Mouse (Mus musculus) monocyte, adult 5-6 weeks (primary cell): Measurements from ENCODE around the gene Hdac2. TPM values are rescaled to one million over a fixed set of nuclear protein-coding genes. Genes with fewer than 3 reads are reported as not detected.

ENCODE experiments used
- ATAC-seq: fragments of 153-309, 156-312 bp; replicated peaks from 2 replicates; pipeline ENCODE4 v1.8.0; 2017; ENCODE audit warnings: mild to moderate bottlenecking; ENCODE audit not compliant: low TSS enrichment, insufficient number of reproducible peaks, severe bottlenecking, poor library complexity, low FRiP score
- total RNA-seq: library from RNA; stranded (forward); fragments of 200-1000, 200-491, 200-594 nt; gene quantifications from 3 replicates; pipeline ENCODE4 v1.2.3, GENCODE M21; 2017

Gene Hdac2
- total RNA-seq = 32.7 to 68.2 TPM (median 46.8 TPM) in 3 replicates

- ATAC-seq = peak; percentile 80
These were observed at the start of gene Hdac2 for GRCm38 (mm10) chr10:36974086-36974675. TSS of gene Hdac2 (plus strand) at chr10:36974544.

DNA sequence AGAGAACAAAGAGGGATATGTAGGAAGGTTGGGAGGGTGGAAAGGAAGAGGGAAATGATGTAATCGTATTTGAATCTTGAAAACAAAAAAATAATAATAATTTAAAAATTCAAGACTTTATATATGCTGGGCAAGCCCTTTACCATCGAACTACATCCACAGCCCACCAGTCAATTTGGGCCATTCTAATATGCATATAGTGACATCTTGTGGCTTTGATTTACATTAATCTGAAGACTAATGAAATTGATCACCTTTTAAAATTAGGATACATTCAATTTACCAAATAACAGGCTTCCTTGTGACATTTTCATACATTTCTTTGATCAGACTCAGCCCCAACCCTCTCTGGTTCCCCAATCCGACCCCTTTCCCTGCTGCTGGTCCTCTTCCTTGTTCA, 46.1 kb upstream of the Hdac2 start:
- no peak for ATAC-seq

DNA sequence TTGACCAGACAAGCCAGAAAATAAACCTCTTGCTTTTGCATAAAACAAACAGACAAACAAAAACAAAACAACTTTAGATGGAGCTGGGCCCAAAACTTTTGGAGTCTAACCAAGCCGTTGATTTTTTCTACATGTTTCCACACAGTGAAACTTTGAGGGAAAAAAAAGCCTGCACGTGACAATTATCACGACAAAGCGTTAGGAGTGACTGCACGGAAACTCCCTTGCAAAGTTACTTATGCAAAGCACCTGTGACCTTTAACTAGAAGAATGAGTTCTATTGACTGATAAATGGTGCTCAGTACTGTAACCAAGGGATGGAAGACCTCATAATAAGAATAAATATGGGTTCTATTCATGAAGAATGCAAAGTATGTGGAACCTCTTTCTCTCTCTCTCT, 38.5 kb upstream of the Hdac2 start:
- ATAC-seq = no peak

- ATAC-seq = no peak
These were observed 38.1 kb upstream of the Hdac2 start for GRCm38 (mm10) chr10:36936271-36936670.

DNA sequence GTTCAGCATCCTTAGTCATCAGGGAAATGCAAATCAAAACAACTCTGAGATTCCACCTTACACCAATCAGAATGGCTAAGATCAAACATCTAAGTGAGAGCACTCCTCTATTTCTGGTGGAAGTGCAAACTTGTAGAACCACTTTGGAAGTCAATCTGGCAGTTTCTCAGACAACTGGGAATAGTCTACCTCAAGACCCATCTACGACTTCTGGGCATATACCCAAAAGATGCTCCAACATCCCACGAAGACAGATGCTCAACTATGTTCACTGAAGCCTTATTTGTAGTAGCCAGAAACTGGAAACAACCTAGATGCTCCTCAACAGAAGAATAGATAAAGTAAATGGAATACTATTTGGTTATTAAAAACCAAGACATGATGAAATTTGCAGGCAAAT, 22.6 kb upstream of the Hdac2 start:
- ATAC-seq = no peak

DNA sequence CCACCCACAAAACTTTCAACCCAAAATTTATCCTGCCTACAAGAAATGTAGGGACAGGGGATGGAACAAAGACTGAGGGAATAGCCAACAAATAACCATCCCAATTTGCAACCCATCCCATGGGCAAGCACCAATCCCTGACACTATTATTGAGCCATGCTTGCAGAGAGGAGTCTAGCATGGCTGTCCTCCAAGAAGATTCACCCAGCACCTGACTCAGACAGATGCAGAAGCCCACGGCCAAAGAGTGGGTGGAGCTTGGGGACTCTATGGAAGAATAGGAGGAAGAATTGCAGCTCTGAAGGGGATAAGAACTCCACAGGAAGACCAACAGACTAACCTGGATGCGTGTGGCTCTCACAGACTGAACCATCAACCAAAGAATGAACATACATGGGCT, 21.7 kb upstream of the Hdac2 start:
- ATAC-seq = no peak

DNA sequence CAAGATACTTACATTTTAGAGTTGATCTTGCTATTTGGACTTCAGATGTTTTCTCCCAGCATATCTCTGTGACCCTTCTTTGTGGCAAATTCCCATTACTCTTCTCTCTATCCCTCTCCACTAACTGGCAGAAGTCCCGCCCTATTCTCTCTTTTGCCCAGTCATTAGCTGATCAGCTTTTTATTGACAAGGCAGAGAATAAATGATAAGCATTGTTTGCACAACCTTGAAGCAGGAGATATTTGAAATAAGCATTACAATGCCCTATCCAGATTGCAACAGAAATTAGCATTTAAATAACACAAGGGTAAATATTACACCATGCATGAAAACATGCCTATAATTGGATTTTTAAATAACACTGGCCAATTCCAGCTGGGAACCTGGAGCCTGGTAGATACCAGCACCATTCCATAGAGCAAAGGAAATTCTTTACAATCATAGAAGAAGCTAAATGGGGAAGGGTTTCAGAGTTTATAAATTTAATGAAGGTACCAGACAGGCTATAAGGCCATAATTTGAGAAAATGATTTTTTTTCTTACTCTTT, 14.7 kb upstream of the Hdac2 start:
- ATAC-seq = no peak

DNA sequence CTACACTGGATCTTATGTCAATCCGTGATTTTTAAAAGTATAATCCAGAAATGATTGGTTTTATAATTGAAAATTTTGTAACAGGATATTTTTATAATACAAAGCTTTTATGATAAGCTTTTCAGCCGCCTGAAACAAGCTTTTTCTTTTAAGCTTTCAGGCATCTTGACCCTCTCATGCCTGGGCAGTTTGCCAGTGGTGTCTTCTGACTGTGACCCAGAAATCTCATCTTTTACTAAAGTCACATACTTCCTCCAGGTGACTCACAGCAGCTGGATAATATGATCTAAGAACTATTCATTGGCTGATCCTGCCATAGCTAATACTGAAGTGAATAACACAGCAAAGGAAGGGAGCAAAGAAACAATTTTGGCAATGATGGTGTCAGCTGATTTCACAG, 9.9 kb upstream of the Hdac2 start:
- no peak for ATAC-seq

GRCm38 (mm10) chr10:36974676-36975520, 554 bp downstream of the Hdac2 start:
- ATAC-seq = peak; percentile 37; the same call in 1 of the 2 replicates

DNA sequence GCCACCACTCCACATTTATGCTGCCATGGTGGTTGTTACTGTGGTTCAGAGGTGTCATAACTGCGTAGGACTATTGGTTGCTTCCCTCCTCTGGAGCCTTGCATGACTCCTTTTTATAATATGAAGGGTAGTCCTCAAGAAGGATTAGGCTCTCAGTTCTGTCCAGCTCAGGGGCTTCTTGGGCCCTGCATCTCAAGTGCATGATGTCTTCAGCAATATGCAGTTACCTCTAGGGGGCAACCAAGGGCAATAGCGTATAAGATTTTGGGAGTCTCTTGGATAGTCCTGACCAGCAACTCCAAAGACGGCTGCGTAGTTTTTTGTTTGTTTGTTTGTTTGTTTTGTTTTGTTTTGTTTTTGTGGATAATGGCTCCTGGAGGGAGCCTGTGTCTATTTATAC, 7.5 kb downstream of the Hdac2 start:
- no peak for ATAC-seq

DNA sequence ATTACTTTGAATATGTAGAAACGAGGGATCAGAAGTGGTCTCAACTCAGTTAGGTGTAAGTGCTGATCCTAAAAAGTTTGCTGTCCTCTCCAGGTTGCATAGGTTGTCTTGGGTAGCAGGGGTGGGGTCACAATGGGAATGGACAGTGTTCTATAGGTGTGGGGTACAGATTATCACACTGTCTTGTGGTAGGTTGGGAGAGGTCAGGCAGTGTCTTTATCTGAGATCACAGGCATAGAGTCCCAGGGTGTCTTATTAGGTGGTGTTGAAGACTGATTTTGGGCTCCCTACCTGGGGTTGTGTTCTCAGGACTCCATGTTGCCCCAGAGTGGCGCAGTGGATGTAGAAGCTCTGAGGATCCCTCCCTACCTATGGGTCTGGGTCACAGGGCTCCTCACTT, 17.8 kb downstream of the Hdac2 start:
- no peak for ATAC-seq

DNA sequence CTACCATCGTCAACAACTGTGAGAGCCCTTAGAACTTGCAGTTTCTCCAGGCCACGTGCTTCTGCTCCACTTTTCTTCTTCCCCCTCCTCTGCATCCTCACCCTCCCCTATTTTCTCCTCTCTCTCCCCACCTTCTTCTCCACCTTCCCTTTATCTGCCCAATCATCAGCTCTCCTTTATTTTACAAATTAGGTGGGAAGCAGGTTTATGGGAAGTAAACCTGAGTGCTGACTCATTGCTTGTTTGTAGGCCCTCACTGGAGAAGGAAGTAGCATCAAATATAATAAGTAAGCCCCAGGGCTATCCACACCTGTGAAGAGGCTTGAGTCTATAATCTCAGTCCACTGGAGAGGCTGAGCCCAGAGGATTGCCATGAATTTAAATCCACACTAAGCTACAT, 26.5 kb downstream of the Hdac2 start:
- no peak for ATAC-seq

- ATAC-seq = no peak
These were observed 40.1 kb downstream of the Hdac2 start for GRCm38 (mm10) chr10:37014274-37015107.

- no peak for ATAC-seq
These were observed 41.4 kb downstream of the Hdac2 start for GRCm38 (mm10) chr10:37015729-37016128.

- no peak for ATAC-seq
These were observed 41.9 kb downstream of the Hdac2 start for GRCm38 (mm10) chr10:37016200-37016599.

GRCm38 (mm10) chr10:37024301-37024700, 50.0 kb downstream of the Hdac2 start:
- no peak for ATAC-seq

- no peak for ATAC-seq
These were observed 54.3 kb downstream of the Hdac2 start for GRCm38 (mm10) chr10:37028651-37029050.

DNA sequence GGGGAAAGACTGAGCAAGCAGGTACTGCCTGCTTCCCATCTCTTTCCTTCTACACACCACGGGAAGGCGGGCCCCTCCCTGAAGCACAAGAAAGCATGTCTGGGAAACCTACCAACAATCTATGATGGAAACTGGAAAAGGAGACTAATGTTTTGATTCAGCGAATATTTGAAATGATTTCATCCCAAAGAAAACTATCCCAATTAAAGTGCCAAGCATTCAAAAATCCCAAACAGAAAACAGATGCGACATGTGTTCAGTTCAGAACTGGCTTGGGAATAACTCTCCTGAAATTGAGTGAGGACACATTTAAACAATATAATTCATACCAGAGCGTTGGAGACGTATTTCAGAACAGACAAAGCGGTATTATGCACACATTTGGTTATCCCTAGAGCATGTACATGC, 60.8 kb downstream of the Hdac2 start:
- no peak for ATAC-seq

DNA sequence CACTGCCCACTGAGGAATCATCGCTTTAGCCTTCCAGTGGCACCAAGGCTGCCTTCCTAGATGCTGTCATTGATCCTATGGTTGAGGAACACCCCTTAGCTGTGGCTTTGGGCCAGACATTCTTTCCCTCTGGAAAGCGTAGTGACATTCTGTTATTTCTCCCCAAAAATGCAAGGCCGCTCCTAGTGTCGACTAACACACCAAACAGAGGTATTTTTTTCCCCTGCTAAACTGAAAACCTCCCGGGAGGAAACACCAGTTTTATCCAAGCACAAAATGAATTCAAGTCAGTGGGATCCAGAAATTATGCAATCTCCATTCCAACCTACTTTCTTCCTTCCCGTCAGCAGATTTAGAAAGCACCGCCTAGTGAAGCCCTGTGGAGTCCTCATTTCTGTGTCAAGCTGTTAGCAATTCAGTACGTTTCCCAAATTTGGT, 73.3 kb downstream of the Hdac2 start:
- no peak for ATAC-seq
